Mouse (Mus musculus) olfactory bulb, adult 2 months (tissue): ENCODE data around the gene Ror2.

Experiments used
- CTCF ChIP-seq: fragments of 200-500 bp; IDR thresholded peaks from 2 replicates; pipeline ENCODE4 v1.5.1; 2012; ENCODE audit warnings: low read depth, mild to moderate bottlenecking, low read length, moderate library complexity; ENCODE audit not compliant: insufficient read depth
- POLR2A ChIP-seq: fragments of 200-500 bp; IDR thresholded peaks from 2 replicates; pipeline ENCODE4 v1.6.1; 2012; ENCODE audit warnings: mild to moderate bottlenecking, low read depth, low read length, moderate library complexity; ENCODE audit not compliant: insufficient read depth

DNA sequence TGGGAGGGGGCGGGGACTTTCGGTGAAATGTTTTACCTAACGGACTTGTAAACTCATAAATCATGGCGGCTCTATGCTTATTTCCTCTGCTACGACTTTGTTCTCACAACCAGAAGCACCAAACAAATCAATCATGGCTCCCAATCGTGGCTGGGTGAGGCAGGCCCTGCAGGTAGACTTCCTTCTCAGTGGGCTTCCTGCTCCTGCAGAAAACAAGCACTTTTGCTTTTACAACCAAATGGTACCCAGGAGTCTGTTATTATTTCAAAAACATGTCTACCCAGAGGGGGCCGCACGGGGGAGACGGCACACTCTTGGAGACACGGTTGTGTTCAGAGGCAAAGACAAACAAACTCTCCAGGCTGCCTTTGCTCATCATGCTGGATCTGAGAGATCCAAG, 122.3 kb downstream of the Ror2 start:
- TF ChIP-seq POLR2A (no peak), CTCF (no peak)
